Mouse (Mus musculus): Measurements from ENCODE around the gene Usp34.

DNA sequence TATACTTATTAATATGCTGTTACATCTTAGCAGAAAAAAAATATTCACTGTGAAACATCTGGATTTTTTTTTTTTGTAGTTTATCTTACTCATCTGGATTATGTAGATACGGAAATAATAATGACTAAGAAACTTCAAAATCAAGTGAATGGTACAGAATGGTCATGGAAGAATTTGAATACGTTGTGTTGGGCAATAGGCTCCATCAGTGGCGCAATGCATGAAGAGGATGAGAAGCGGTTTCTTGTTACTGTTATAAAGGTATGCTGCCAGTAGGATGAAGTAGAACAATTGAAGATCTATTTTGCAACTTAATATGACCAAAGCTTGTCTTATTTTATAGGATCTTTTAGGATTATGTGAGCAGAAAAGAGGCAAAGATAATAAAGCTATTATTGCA is 22.2 kb upstream of the Usp34 start:
- TF ChIP-seq CTCF (IDR thresholded peaks at IDR 0.05; ENCODE audit: low read depth), result no peak
- no peak for TF ChIP-seq EP300 (optimal IDR thresholded peaks at IDR 0.05)

All from stomach, postnatal 0 days (tissue).